Mouse (Mus musculus): Measurements from ENCODE around the gene Phlpp2.

GRCm38 (mm10) chr8:109947447-109948284 lies 79.3 kb downstream of the Phlpp2 start:
- peak; percentile 92 for TF ChIP-seq CTCF (conservative IDR thresholded peaks at IDR 0.05; ENCODE audit: low read length)
- no peak for TF ChIP-seq POU5F1 (IDR thresholded peaks at IDR 0.05; ENCODE audit: borderline replicate concordance, low read length)
- no peak for TF ChIP-seq NANOG (IDR thresholded peaks at IDR 0.05; ENCODE audit: borderline replicate concordance, low read length)
